Mouse (Mus musculus) right cerebral cortex, postnatal 36 days (tissue): Measurements from ENCODE around the gene Actn3.

Experiments used
- DNase-seq, 2 experiments: peaks; one replicate each; pipeline ENCODE4 v3.0.0; 2022; ENCODE audit warnings: low spot score in 2 of 2, mixed read lengths in 1 of 2

The Actn3 gene

DNA sequence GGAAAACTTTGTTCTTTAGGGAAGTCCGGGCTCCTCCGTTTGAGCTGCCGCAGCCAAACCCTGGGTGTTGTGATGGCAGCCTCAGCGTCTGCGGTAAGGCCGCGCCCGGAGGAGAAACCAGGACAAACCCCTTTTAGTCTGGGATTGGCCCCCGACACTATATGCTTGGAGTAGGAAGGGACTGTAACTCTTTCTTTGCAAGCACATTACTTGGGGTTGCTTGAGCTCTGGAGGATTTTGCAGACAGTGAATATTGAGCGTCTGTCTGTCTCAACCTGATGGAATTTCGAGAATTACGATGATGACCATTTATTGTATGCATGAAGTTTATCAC lies 65.8 kb downstream of the Actn3 start:
- no peak for DNase-seq
